Mouse (Mus musculus) heart, embryonic 12.5 days (tissue): ENCODE results near the gene Gipc3. TPM values are rescaled to one million over a fixed set of nuclear protein-coding genes. Genes with fewer than 3 reads are reported as not detected.

Experiments used
- ATAC-seq: fragments of 200-750 bp; cut with Nextera tagmentation; 2 replicates; pipeline ENCODE4 v1.8.0; 2017; ENCODE audit warnings: moderate TSS enrichment, moderate library complexity; ENCODE audit not compliant: insufficient number of reproducible peaks, low FRiP score
- H3K27ac ChIP-seq: fragments of 300-500 bp; sonication (generic); 2 replicates; pipeline ENCODE4 v1.5.1; 2016; ENCODE audit warnings: mild to moderate bottlenecking, moderate library complexity; ENCODE audit not compliant: poor library complexity, severe bottlenecking
- H3K27me3 ChIP-seq: fragments of 300-500 bp; sonication (generic); replicated peaks from 2 replicates; pipeline ENCODE4 v1.6.1; 2016; ENCODE audit warnings: mild to moderate bottlenecking, moderate library complexity
- H3K36me3 ChIP-seq: fragments of 300-500 bp; sonication (generic); 2 replicates; pipeline ENCODE4 v1.6.1; 2016; ENCODE audit warnings: mild to moderate bottlenecking, moderate library complexity
- H3K4me1 ChIP-seq: fragments of 300-500 bp; sonication (generic); replicated peaks from 2 replicates; pipeline ENCODE4 v1.6.1; 2016; ENCODE audit warnings: mild to moderate bottlenecking
- H3K4me2 ChIP-seq: fragments of 300-500 bp; sonication (generic); 2 replicates; pipeline ENCODE4 v1.6.1; 2016; ENCODE audit warnings: mild to moderate bottlenecking, moderate library complexity
- H3K4me3 ChIP-seq: fragments of 300-500 bp; sonication (generic); 2 replicates; pipeline ENCODE4 v1.5.1; 2016; ENCODE audit warnings: mild to moderate bottlenecking
- H3K9ac ChIP-seq: fragments of 300-500 bp; sonication (generic); 2 replicates; pipeline ENCODE4 v1.6.1; 2016; ENCODE audit warnings: mild to moderate bottlenecking, moderate library complexity
- H3K9me3 ChIP-seq: fragments of 300-500 bp; sonication (generic); replicated peaks from 2 replicates; pipeline ENCODE4 v1.6.1; 2016; ENCODE audit warnings: mild to moderate bottlenecking, moderate library complexity
- WGBS: fragments of 180-500 bp; shearing (Covaris S2); methylation state at CpG from one replicate; pipeline ENCODE4 v1.1.7; 2016; 5-methylcytosine and 5-hydroxymethylcytosine counted together
- polyA plus RNA-seq: library from polyadenylated mRNA; unstranded; fragments of >200 nt; fragmentation: Nextera tagmentation; extraction: Ambion mirVana; gene quantifications from 2 replicates; pipeline ENCODE4 v1.2.1, GENCODE M21; 2016

The Gipc3 gene
- polyA plus RNA-seq, 1 experiment from 2014 or later = not detected

- ATAC-seq = no peak
- Histone ChIP-seq H3K4me3 (no peak overlapping the region), H3K27me3 (peaks cover 3% of the 10 kb centered on the region; the same call in 1 of the 2 replicates), H3K4me2 (no peak overlapping the region), H3K9ac (no peak overlapping the region), H3K36me3 (peaks cover 67% of the 10 kb centered on the region), H3K27ac (no peak overlapping the region; the same call in 1 of the 2 replicates), H3K9me3 (no peaks in the 10 kb centered on the region), H3K4me1 (peaks cover 52% of the 10 kb centered on the region)
- 73% methylated on average over 6 of the region's 6 CpGs for WGBS
These were observed 23.6 kb upstream of the Gipc3 start for GRCm38 (mm10) chr10:81366477-81367206.

GRCm38 (mm10) chr10:81365672-81366476 lies 22.8 kb upstream of the Gipc3 start, which contains the start of gene 4930404N11Rik:
4930404N11Rik (minus strand) TSS chr10:81365816.
- 29% methylated on average over 12 of the region's 12 CpGs for WGBS
- Histone ChIP-seq H3K9me3 (no peaks in the 10 kb centered on the region), H3K27me3 (peaks cover 3% of the 10 kb centered on the region; the same call in 1 of the 2 replicates), H3K9ac (peak within 1 kb of the TSS; percentile 78), H3K36me3 (peaks cover 63% of the 10 kb centered on the region), H3K27ac (peak within 1 kb of the TSS; percentile 16), H3K4me3 (peak within 1 kb of the TSS; percentile 49), H3K4me2 (peak within 1 kb of the TSS; percentile 82), H3K4me1 (peaks cover 57% of the 10 kb centered on the region)
- peak; percentile 1; the same call in 1 of the 2 replicates for ATAC-seq

GRCm38 (mm10) chr10:81365073-81365472 lies 22.0 kb upstream of the Gipc3 start:
- Histone ChIP-seq H3K9ac (peak overlapping the region; percentile 78), H3K4me3 (peak overlapping the region; percentile 49; the same call in 1 of the 2 replicates), H3K27me3 (peaks cover 3% of the 10 kb centered on the region; the same call in 1 of the 2 replicates), H3K4me1 (peaks cover 65% of the 10 kb centered on the region), H3K27ac (0 out of 2 replicates have a peak overlapping the region, but pooled peaks have one; percentile 16), H3K4me2 (peak overlapping the region; percentile 82), H3K9me3 (no peaks in the 10 kb centered on the region), H3K36me3 (peaks cover 56% of the 10 kb centered on the region)
- WGBS = 36% methylated on average over 4 of the region's 4 CpGs
- ATAC-seq = no peak

- H3K27me3 ChIP-seq = peaks cover 3% of the 10 kb centered on the region; the same call in 1 of the 2 replicates
- H3K9ac ChIP-seq = peak overlapping the region; percentile 78
- peaks cover 55% of the 10 kb centered on the region for H3K36me3 ChIP-seq
- H3K4me2 ChIP-seq = peak overlapping the region; percentile 82
- H3K4me1 ChIP-seq = peaks cover 68% of the 10 kb centered on the region
- H3K9me3 ChIP-seq = no peaks in the 10 kb centered on the region
- H3K27ac ChIP-seq = no peak overlapping the region
- no peak; the same call in 1 of the 2 replicates for ATAC-seq
- peak overlapping the region; percentile 49 for H3K4me3 ChIP-seq
- WGBS = 14% methylated on average over 28 of the region's 28 CpGs
These were observed 21.6 kb upstream of the Gipc3 start for GRCm38 (mm10) chr10:81364666-81365065.

GRCm38 (mm10) chr10:81363436-81364346 lies 20.6 kb upstream of the Gipc3 start:
- peak; percentile 67 for ATAC-seq
- Histone ChIP-seq H3K4me3 (peak overlapping the region; percentile 49), H3K9me3 (no peaks in the 10 kb centered on the region), H3K9ac (peak overlapping the region; percentile 78), H3K4me1 (peaks cover 77% of the 10 kb centered on the region), H3K27ac (peak overlapping the region; percentile 96), H3K36me3 (peaks cover 45% of the 10 kb centered on the region), H3K4me2 (peak overlapping the region; percentile 82), H3K27me3 (peaks cover 3% of the 10 kb centered on the region; the same call in 1 of the 2 replicates)
- WGBS = 6% methylated on average over 53 of the region's 54 CpGs

GRCm38 (mm10) chr10:81362336-81362949 lies 19.4 kb upstream of the Gipc3 start:
- Histone ChIP-seq H3K4me3 (peak overlapping the region; percentile 49; the same call in 1 of the 2 replicates), H3K36me3 (peaks cover 33% of the 10 kb centered on the region), H3K27me3 (peaks cover 3% of the 10 kb centered on the region; the same call in 1 of the 2 replicates), H3K27ac (peak overlapping the region; percentile 96), H3K4me2 (peak overlapping the region; percentile 82), H3K9me3 (no peaks in the 10 kb centered on the region), H3K4me1 (peaks cover 87% of the 10 kb centered on the region), H3K9ac (peak overlapping the region; percentile 78)
- ATAC-seq = peak; percentile 58
- WGBS = 48% methylated on average over 12 of the region's 12 CpGs

- Histone ChIP-seq H3K4me1 (peaks cover 84% of the 10 kb centered on the region), H3K36me3 (peaks cover 19% of the 10 kb centered on the region; the same call in 1 of the 2 replicates)
These were observed 17.7 kb upstream of the Gipc3 start for GRCm38 (mm10) chr10:81360721-81361120.

GRCm38 (mm10) chr10:81358841-81359240 lies 15.8 kb upstream of the Gipc3 start:
- Histone ChIP-seq H3K4me2 (peak overlapping the region; percentile 93), H3K4me1 (peaks cover 65% of the 10 kb centered on the region), H3K36me3 (peaks cover 19% of the 10 kb centered on the region; the same call in 1 of the 2 replicates), H3K27me3 (peaks cover 5% of the 10 kb centered on the region; the same call in 1 of the 2 replicates), H3K27ac (no peak overlapping the region), H3K4me3 (peak overlapping the region; percentile 81), H3K9me3 (no peaks in the 10 kb centered on the region), H3K9ac (peak overlapping the region; percentile 85)
- WGBS = 47% methylated on average over 1 of the region's 1 CpGs
- ATAC-seq = no peak

More at GRCm38 (mm10) chr10:81360721-81361120, 17.7 kb upstream of the Gipc3 start:
- H3K9me3 ChIP-seq = no peaks in the 10 kb centered on the region
- ATAC-seq = no peak
- 63% methylated on average over 8 of the region's 8 CpGs for WGBS
- H3K27ac ChIP-seq = peak overlapping the region; percentile 30; the same call in 1 of the 2 replicates
- no peak overlapping the region for H3K9ac ChIP-seq
- peak overlapping the region; percentile 14 for H3K4me2 ChIP-seq
- H3K27me3 ChIP-seq = peaks cover 5% of the 10 kb centered on the region; the same call in 1 of the 2 replicates
- H3K4me3 ChIP-seq = no peak overlapping the region

- H3K9ac ChIP-seq = peak overlapping the region; percentile 85
- 19% methylated on average over 4 of the region's 4 CpGs for WGBS
These were observed 15.1 kb upstream of the Gipc3 start for GRCm38 (mm10) chr10:81358209-81358608.

More at GRCm38 (mm10) chr10:81358209-81358608, 15.1 kb upstream of the Gipc3 start:
- H3K9me3 ChIP-seq = no peaks in the 10 kb centered on the region
- no peak for ATAC-seq
- peaks cover 59% of the 10 kb centered on the region for H3K4me1 ChIP-seq
- peak overlapping the region; percentile 81 for H3K4me3 ChIP-seq
- peak overlapping the region; percentile 35; the same call in 1 of the 2 replicates for H3K27ac ChIP-seq
- H3K27me3 ChIP-seq = peaks cover 5% of the 10 kb centered on the region; the same call in 1 of the 2 replicates
- H3K4me2 ChIP-seq = peak overlapping the region; percentile 93
- peaks cover 19% of the 10 kb centered on the region; the same call in 1 of the 2 replicates for H3K36me3 ChIP-seq
